Mouse (Mus musculus) granulocyte monocyte progenitor cell, adult 5-6 weeks (primary cell): Measurements from ENCODE around the gene Saxo2. TPM values are rescaled to one million over a fixed set of nuclear protein-coding genes. Genes with fewer than 3 reads are reported as not detected.

Experiments used
- ATAC-seq: replicated peaks from 2 replicates; pipeline ENCODE4 v1.8.0; 2016; ENCODE audit warnings: mild to moderate bottlenecking, moderate TSS enrichment, inconsistent platforms; ENCODE audit not compliant: poor library complexity, severe bottlenecking
- total RNA-seq, 2 experiments: library from RNA; stranded (forward) in 1 of 2; stranded (reverse) in 1 of 2; fragments of 200-712, 200-1000 nt in 1 of 2; fragments of >200 nt in 1 of 2; fragmentation: Nextera tagmentation in 1 of 2; gene quantifications; 2 replicates each; pipeline ENCODE4 v1.2.3; 2014 to 2017

Saxo2 gene
- total RNA-seq (2014; fragmentation: Nextera tagmentation) (not detected in 2 replicates), total RNA-seq (2017) (0.43 TPM in 1 of 2 replicates, not detected in the other)

DNA sequence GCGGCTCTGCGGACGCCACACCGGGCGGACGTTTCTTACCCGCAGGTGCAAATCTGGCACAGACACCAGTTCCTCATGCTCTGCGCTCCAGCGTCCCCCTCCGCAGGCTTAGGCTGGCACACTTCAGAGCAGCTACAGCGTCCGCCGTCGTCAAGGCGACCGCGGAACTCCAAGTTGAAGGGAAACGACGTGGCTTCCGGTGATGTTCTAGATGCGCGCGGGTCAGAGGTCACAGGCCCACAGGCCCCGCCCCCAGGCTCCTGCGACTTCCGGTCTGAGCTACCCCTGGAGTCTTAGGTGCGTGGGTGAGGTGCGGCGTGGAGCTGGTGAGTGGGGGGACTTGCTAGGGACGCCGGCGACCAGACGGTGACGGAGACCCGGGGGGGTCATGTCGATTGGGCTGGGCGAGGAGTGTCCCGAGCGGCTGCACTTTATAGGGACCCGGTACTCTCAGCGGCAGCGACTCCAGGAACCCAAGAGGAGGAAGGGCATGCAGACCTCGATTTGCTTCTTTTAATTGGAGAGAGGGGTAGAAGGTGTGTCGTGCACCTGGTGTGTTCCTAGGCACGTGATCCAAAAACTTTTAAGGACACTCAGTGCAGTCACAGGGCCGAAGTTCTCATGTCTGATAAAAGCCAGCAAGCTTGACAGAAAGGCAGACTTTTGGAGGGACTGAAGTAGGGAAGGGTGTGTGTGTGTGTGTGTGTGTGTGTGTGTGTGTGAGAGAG, at the start of gene Saxo2, which contains the start of gene Efl1:
TSS of gene Saxo2 (minus strand) at position 176 of the 728 bp plus-strand sequence.
TSS of gene Efl1 (plus strand) at position 262 of the 728 bp plus-strand sequence.
- ATAC-seq = peak; percentile 99

GRCm38 (mm10) chr7:82697668-82698067, 49.3 kb upstream of the Saxo2 start:
- ATAC-seq = peak; percentile 78

DNA sequence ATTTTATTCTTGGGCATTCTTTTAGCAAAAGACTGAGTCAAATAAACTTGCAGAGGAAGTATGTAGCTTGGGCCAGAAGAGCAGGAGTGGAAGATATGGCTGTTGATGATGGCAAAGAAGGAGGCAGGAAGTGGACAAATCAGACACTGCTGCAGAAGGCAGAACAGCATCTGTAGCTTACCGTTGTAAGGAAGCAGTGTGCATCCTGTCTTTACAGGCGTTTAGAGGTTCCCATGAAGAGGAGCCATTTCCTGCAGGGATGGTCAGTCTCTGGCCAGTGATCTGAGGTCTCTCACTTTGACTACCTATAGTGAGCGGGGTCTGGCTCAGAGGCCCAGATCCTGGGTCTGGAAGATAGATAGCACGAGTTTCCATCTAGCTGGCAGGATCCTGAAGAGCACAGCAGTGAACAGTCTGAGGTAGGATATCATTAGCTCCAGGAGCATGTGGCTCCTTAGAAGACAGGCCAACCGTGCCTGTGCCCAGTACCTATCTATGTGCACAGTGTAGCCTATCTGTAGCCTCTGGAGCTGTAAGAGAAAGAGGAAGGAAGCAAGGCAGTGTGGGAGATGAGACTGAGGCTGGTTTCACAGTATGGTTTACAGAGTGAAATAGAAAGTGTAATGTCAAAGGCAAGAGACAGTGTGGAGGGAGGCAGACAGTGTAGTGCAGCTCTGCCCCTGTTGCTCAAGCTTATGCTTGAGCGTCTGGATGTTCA, 42.9 kb upstream of the Saxo2 start:
- peak; percentile 82 for ATAC-seq

- peak; percentile 70 for ATAC-seq
Observed at GRCm38 (mm10) chr7:82688736-82689135, 40.4 kb upstream of the Saxo2 start.

GRCm38 (mm10) chr7:82679901-82680300, 31.6 kb upstream of the Saxo2 start:
- no peak for ATAC-seq

DNA sequence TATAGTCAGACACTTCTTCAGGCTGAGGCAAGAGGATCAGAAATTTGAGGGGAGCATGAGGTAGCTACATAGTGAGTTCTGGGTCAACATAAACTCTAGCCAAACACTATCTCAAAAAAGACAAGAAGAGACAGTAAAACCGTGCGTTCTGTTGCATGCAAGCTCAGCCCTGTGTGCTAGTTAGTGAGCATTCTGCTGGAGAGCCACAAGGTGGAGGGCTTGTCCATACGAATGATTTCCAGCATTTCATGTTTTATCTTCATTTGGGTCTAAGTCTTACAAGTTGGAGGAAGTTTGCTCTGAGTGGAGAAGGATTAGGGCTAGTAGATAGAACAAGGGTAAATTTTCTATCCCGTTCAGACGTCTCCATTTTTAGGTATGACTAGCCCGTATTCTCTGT, 28.5 kb upstream of the Saxo2 start:
- no peak for ATAC-seq

- ATAC-seq = no peak
Observed at GRCm38 (mm10) chr7:82676001-82676400, 27.7 kb upstream of the Saxo2 start.

DNA sequence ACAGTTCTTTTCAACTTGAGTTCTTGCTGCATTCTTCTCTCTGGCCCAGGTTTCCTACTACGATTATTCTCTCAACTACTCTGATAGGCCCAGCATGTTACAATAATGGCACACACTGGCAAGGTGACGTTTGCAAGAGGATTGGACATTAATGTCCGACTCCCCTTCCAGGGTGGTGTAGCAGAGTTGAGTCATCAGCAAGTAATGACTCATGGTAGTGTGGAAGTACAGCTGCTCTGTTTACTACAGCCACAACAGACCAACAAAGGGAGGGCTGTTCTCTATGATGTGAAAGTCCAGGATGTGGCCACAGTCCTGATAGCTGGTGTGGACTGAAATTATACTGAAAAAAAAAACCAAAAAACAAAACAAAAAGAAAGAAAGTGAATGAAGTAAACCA, 16.3 kb upstream of the Saxo2 start:
- no peak for ATAC-seq

GRCm38 (mm10) chr7:82649081-82649445, 735 bp upstream of the Saxo2 start:
- ATAC-seq = peak; percentile 34; the same call in 1 of the 2 replicates

- no peak for ATAC-seq
Observed at GRCm38 (mm10) chr7:82647909-82648308, 419 bp downstream of the Saxo2 start.

DNA sequence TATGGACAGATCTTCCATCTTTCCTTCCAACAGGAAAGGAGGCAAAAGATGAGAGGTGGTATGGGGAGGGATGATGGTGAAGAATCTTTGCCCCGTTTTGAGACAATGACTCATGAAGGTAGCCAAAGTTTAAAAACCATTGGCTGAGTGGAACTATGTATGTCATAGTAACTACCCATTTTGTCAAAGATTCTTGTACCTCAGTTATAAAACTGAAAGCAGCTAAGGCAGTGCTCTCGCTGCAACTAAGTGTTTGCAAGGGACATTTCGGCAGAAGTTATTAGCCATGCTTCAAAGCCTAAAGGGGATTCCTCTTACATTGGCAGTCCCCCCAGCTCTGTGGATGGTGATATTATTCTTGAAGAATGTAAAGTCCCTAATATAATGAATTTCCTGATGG, 1.1 kb downstream of the Saxo2 start:
- ATAC-seq = no peak

DNA sequence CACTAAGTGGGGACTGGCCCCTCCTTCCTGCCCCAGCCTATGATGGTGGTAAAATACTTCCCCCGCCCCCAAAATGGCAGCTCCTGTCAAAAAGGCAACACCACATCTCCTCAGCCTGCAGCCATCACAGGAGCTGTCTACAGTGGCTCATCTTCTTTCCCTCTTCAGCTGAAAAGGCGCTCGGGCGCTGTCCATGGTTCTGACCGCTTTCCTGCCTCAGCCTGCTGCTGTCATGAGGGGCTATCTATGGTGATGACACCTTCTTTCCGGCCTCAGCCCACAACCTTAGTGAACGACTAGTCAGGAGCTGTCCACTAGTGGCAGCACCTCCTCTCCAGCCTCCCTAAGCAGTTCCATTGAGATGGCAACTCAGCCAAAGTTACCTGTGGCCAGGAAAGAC, 23.0 kb downstream of the Saxo2 start:
- ATAC-seq = peak; percentile 88

GRCm38 (mm10) chr7:82609629-82610028, 38.7 kb downstream of the Saxo2 start:
- ATAC-seq = no peak; the same call in 1 of the 2 replicates

GRCm38 (mm10) chr7:82605425-82605824, 42.9 kb downstream of the Saxo2 start:
- ATAC-seq = no peak

DNA sequence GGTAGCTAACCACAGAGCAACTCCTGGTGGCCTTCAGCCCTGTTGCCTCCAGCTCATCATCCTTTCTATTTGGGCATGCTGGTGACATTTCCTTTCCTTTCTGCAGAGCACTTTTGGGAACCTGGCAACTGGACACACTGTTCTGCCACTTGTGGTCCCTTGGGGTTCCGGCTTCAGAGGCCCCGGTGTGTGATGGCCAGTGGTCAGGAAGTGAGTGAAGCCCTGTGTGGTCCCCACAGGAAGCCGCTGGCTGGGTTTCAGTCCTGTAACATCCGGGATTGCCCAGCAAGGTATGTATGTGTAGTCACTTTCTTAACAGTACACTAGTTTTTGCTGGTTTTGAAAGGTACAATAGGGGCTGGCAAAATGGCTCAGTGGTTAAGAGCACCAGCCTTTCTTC, 46.3 kb downstream of the Saxo2 start:
- ATAC-seq = peak; percentile 90

DNA sequence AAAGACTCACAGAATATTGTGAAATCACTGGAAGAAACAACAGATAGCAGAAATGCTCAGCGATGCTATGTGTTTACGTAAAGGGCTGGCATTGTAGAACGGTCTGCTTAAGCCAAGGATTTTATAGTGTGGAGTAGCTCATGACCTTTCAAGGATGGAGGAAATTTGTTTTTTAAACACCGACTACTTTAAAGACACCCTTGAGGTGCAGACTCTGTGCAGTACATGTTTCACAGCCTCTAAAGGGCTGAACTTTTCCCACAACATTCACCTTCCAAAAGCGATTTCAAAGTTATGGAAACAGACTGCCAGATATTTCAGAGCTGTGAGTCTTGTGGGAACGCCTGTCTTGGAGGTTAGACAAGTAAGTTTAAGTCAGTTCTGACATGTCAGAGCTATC, 57.4 kb downstream of the Saxo2 start:
- no peak for ATAC-seq

Other genes starting within 250 kb of the Saxo2 start
- 23.6 and 31.1 TPM in 2 replicates for gene Efl1, start 86 bp upstream of the Saxo2 start, total RNA-seq (2014; fragmentation: Nextera tagmentation)
- gene Efl1, start 86 bp upstream of the Saxo2 start, total RNA-seq (2017) = 22.7 and 27.4 TPM in 2 replicates
- 2.0 and 2.4 TPM in 2 replicates for gene Mex3b, start 218.8 kb upstream of the Saxo2 start, total RNA-seq (2014; fragmentation: Nextera tagmentation)
- gene Mex3b, start 218.8 kb upstream of the Saxo2 start, total RNA-seq (2017) = 4.2 TPM in 2 replicates